Mouse (Mus musculus) kidney, adult 11 months (tissue): ENCODE data around the gene Elovl5.
"Not testable (repeated sequence)": the region's sequence is repeated elsewhere in the genome, so short reads cannot be mapped to it uniquely, and the experiment has no call there.

Experiments used
- DNase-seq: peaks from one replicate; pipeline ENCODE4 v3.0.0; 2022

Gene Elovl5

DNA sequence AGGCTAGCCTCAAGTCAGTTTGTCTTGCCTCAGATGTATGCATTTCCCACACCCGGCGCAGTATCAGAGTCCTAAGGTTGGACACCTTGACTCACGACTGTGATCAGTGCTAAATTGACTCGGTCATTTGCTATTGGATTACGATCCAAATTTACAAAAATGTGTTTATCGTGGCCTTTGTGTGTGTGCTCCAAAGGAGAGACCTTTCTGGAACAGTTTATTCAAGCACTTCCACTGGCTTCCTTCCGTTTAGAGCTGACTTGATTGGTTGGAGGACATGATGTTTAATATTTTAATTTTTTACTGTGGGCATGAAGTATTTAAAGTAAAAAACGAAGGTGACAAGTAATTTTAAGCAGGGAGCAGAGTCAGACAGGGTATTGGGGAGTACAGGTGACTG is 38.8 kb downstream of the Elovl5 start:
- DNase-seq: no peak

DNA sequence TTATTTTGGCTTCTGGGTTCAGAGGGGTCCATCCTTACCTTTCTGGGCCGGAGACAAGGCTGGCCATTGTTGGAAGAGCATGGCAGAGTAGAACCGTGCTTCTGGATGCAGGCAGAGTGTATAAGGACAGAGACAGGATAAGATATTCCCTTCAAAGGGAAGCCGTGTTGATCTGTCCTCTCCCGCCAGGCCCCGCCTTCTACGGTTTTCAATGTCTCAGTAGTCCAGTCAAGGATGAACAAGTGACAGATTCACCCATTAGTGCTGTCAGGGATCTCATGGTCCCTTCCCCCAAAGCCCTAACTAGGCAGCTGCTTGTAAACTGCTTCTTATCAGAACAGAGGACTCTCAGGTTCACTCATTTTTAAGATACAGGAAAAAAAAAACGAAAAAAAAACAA is 41.2 kb downstream of the Elovl5 start:
- DNase-seq: no peak

DNA sequence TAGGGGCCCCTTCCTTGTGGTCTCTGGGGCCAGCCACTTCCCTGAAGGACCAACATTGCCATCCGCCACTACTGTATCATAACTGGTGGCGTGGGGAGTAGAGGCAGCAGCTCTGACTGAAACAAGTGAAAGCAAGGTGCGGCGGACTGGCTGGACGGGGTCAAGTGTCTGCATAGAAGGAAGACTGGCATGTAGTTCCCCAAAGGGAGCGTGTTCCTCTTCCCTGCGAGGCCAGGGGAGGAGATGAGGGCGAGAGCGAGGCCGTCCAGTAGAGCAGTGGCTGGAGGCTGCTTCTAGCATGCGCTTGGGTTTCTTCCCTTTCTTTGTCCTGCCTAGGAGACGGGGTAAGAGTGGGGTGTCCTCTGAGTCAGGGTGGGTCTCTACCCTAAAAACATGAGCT is 42.6 kb downstream of the Elovl5 start:
- DNase-seq: no peak

GRCm38 (mm10) chr9:77961350-77961749 is 44.2 kb downstream of the Elovl5 start:
- DNase-seq: no peak

GRCm38 (mm10) chr9:77964084-77964483 is 46.9 kb downstream of the Elovl5 start:
- peak; percentile 69 for DNase-seq

DNA sequence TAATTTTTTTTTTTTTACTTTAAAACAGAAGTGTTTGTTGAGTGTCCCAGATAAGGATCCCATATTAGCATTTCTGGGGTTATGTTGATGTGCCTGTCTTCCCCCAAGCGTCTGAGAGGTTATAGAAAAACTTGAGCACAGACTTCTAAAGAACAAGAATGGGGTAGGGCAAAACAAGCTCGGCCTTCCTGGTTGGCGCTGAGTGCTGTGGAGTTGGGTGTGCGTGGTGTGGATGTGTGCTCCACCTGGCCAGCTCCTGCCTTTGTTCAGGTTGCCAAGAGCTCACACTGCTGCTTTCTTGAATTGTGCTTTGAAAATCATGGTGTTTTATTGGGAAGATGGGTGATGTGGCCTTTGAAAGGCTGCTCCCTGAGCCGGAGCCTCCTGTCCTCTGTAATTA is 48.1 kb downstream of the Elovl5 start:
- DNase-seq: no peak

- no peak for DNase-seq
These were observed 48.8 kb downstream of the Elovl5 start for GRCm38 (mm10) chr9:77965768-77966552.

DNA sequence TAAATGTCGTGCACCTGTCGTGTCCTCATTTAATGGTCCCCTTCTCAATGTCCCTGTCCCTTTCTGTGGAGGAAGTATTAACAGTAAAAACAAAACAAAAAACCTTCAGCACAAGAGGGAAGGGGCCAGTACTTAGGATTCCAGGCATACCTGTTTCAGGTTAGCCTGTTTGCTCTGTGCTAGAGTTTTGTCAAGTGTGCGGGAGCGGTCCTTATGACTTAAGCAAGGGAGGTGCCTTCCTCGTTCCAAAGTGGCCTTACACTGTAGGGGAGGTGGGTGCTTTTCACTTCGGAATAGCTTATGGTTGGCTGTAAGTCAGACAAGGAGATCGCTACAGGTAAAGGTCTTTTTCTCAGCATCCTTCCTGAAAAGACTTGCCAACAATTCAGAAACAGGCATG is 49.7 kb downstream of the Elovl5 start:
- no peak for DNase-seq

DNA sequence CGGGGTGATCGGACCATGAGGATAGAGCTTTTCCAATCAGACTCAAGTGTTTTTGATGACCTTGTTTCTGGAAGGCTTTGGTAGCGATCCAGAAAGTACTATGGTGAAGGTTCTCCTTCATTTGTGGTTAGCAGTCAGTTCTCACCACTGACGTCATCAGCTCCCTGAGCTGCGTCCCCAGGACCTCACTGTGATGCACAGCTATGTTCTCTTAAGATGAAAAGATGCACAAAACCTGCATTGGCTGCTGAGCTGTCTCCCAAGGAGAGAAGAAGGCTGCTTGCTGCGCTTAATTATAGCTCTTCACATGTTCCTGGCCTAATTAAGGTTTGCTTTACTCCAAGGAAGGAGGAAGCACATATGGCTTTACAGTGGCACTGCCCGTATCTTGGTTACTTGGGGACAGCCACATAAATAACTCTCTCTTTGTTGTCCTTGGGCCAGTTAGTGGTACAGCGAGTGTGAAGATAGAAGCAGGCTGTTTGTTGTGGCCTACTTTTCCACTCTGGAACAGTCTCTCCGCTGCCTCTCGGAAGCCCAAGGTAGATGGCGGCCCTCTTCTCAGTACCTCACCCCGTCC is 50.5 kb downstream of the Elovl5 start:
- DNase-seq: no peak

- no peak for DNase-seq
These were observed 52.2 kb downstream of the Elovl5 start for GRCm38 (mm10) chr9:77969192-77969953.

DNA sequence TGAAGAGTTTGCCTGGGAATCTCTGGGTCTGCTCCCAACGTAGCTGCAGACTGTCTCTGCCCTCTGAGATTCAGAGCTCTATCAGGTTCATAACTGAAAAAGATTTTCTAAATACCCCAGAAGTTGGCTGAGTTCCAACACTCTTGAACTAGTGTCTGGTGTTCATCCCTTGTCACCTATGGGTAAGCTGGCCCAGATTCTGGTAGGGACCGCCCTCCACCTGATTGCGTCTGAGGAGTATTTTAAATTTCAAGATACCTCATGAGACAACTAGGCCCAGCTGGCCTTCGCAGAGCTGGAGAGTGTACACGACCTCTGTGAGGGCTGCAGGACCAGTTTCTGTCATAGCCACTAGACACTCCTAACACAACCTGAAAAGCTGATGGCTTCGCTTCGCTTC is 61.8 kb downstream of the Elovl5 start:
- no peak for DNase-seq

DNA sequence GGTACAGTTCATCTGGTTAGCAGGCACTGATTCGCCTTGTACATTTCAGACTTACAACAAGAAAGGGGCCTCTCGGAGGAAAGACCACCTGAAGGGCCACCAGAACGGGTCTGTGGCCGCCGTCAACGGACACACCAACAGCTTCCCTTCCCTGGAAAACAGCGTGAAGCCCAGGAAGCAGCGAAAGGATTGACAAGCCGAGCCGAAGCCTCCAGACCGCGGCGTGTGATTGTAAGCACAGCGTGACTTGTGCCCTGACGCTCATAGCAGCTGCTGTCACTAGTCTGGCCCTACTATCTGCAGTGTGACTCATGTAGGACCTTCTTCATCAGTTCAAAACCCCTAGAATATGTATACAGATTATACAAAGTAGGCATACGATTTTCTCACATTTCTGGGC is 65.5 kb downstream of the Elovl5 start:
- DNase-seq: no peak

GRCm38 (mm10) chr9:77983521-77983920 is 66.4 kb downstream of the Elovl5 start:
- DNase-seq: no peak

GRCm38 (mm10) chr9:77986153-77986795 is 69.1 kb downstream of the Elovl5 start:
- no peak for DNase-seq

DNA sequence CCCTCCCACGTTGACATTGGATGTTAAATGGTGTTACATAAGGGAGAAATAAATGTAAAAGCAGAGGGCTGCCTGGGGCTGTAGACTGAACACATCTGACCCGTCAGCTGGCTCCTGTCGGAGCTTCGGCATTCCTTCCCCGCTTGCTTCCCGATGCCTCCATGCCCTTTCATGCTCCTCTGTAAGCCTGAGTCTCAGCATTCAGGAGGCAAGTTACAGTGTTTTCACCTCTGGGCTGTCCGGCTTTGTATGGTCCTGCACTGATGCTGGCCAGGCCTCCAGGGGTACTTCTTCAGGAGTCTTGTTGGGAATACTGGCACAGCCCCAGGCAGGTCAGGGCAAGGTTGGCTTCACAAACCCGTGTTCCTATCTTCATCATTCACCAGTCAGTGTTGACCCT is 72.5 kb downstream of the Elovl5 start:
- DNase-seq: no peak

GRCm38 (mm10) chr9:77990278-77990677 is 73.1 kb downstream of the Elovl5 start:
- no peak for DNase-seq

DNA sequence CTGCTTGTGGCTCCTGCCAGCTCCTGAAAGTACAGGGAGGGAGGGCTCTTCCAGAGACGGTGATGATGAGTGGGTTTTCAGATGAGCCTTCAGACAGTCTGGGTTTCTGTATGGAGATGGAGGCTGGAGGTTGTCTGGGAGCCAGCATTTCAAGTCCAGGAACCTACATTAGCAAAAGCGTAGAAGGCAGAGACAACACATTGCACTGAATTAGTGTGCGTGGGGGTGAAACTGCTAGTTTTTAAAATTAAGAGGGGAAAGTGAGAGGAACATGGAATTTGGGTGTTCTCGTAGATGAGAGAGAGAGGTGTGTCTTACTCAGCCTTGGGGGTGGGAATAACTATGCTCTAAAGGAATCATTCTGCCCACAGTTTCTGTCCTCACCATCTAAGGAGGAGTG is 74.5 kb downstream of the Elovl5 start:
- no peak for DNase-seq

GRCm38 (mm10) chr9:77992276-77992675 is 75.1 kb downstream of the Elovl5 start:
- DNase-seq: no peak

DNA sequence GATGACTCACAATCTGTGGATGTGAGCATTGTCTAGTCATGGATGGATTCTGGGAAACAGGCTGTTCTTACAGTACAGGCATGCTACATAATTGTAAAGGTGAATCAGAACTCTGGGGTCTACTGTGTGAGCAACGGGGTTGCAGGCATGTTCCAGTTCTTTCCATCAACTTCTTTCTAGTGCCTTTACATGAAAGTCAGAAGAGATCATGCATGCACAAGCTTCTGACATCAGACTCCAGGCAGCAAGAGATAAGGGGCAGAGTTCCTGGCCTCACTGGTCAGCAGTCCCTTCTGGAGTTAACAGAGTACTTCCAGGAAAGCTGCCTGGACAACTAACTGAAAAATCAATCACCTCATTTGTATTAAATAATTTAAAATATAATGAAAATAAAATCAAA is 75.9 kb downstream of the Elovl5 start:
- no peak for DNase-seq

- not testable (repeated sequence) for DNase-seq
These were observed 76.5 kb downstream of the Elovl5 start for GRCm38 (mm10) chr9:77993538-77994255.

DNA sequence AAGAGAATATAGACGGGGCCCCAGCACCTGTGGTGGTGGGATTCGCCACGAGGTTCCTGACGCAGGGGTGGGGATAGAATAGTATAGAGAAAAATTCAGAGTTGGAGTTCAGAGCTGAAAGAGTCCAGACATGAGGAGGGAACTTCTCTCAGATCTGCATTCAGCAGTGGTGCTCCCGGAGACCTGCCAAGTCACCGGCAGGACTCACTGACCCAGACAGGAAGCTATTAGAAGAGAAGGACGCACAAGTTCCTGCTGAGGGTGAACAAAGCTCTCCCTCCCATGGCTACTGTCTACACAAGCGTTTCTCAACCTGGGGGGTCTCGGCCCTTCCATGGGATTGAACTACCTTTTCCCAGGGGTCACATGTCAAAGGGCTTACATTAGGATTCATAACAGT is 78.1 kb downstream of the Elovl5 start:
- DNase-seq: no peak

DNA sequence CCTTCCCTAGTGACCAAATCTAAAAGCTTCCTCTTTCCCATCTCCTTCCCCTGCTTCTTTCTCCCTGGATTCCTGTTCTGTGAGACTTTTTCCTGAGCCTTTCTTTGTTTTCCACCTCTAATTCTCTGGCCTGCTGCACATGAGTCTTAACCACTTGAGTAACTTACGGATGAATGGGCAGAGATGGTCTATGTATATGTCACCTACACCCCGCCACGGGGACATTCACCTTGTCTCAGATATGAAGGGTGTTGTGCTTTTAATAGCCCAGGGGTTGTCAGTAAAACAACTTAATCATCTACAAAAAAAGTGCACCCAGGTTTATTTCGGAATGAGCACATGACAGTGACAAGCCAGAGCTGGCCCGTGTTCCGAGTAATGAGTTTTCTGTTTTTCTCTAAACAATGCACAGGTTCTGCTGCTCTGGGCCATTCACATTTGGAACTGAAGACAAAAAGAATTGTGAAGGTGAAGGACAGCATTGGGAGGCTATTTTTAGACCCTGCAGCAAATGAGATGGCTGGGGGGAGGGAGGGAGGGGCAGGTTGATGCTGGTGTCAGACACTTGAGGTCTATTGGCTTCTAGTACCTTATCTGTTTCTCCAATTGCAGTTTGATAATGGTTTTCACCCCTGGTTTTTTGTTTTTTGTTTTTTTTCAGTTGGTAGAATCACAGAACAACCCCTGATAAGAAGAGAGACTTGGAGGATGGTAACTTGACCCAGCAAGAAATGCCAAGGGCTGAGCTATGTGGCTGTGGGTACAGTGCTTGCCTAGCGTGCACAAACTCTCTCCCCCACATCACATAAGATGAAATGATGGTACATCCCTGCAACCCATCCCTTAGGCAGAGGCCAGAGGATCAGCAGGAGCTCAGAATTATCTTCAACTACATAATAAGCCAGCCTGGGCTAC is 83.7 kb downstream of the Elovl5 start:
- no peak for DNase-seq
